Mouse (Mus musculus): ENCODE data around the gene Rfx1.
A peak's percentile ranks its signal among the peaks of the same experiment; 100 is the strongest.

DNA sequence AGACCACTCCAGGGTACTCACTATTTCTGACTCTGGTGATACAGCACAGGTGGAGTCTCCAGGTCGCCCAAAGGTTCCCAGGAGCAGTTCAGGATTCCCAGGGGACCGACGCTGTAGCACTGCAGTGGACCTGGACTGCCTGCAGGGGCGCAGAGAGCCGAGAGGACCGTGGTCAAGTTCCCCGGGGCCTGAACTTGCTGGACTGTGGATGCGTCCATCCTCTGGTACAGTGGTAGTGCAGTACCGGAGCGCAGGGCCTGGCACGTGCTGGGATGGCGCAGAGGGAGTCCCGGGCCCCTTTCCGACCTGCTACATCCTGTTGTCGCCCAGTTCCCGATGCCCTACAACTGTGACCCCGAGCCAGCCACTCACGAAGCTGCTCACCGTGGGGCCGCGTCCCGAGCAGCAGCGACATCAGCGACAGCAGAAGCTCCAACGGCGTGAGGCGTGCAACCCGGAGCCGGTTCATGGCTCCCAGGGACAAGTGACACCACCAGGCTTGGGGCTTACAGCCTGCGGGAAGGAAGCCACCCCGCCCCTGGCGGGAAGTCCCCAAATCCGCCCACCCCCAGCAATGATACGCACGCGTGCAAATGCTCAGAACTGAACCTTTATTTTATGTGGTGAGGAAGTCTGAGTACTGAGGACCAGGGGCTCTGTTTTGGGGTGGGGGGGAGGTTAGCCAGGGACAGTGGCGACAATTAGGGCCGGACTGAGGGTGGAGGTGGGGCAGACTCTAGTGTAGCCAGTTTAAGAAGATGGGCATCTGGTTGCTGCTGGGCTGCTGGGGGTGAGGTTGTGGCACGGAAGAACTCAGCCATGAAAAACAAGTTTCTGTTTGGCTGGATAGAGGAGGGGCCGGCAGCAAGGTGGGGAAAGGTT, 24.3 kb upstream of the Rfx1 start, which contains the start of gene Il27ra:
- 0 out of 2 replicates have a peak, but pooled peaks have one; percentile 22 for TF ChIP-seq POLR2A (IDR thresholded peaks at IDR 0.05; ENCODE audit: insufficient read depth, low read depth, low read length)
- TF ChIP-seq CTCF (IDR thresholded peaks at IDR 0.05): peak; percentile 88

Data from heart, adult 2 months (tissue).